Mouse (Mus musculus): ENCODE measurements around the gene Klk1b8. TPM values are rescaled to one million over a fixed set of nuclear protein-coding genes. Genes with fewer than 3 reads are reported as not detected.

The Klk1b8 gene
- total and polyA plus RNA-seq, 3 experiments, result not detected

GRCm38 (mm10) chr7:43944727-43945264, 5.7 kb upstream of the Klk1b8 start:
- no peaks in the 10 kb centered on the region for H3K36me3 ChIP-seq (replicated peaks in 1 of 2; ENCODE audit: control insufficient read depth in 1 of 2, insufficient read depth in 1 of 2, low read length in 1 of 2)
- dilution Hi-C loops (cut with MboI; ENCODE audit: extremely low pct_ligation_motif_present, extremely low pct_unique_long_range_greater_than_20kb, low sequenced_read_pairs), result no loop called here
- TF ChIP-seq JUN (IDR thresholded peaks at IDR 0.05; ENCODE audit: insufficient read depth, low read depth, low read length) (no peak), CTCF (conservative IDR thresholded peaks at IDR 0.05 in 1 of 2, IDR thresholded peaks at IDR 0.05 in 1 of 2; ENCODE audit: low read depth in 2 of 2, low read length in 2 of 2) (no peak), GABPA (IDR thresholded peaks at IDR 0.05; ENCODE audit: insufficient replicate concordance, low read depth, low read length) (no peak), MYC (IDR thresholded peaks at IDR 0.05; ENCODE audit: low read depth, low read length) (no peak), USF1 (IDR thresholded peaks at IDR 0.05; ENCODE audit: low read depth, low read length) (no peak), BHLHE40 (IDR thresholded peaks at IDR 0.05; ENCODE audit: low read depth, low read length) (no peak), MAFK (IDR thresholded peaks at IDR 0.05; ENCODE audit: insufficient replicate concordance, low read length) (no peak)
- H3K79me2 ChIP-seq (replicated peaks; ENCODE audit: control insufficient read depth, extremely low read depth, insufficient read depth, poor library complexity, severe bottlenecking), result no peaks in the 10 kb centered on the region
- H3K27ac ChIP-seq (ENCODE audit: insufficient read depth, low read depth), result no peak overlapping the region
- no peaks in the 10 kb centered on the region for H3K4me1 ChIP-seq (ENCODE audit: control insufficient read depth in 1 of 2, insufficient read depth in 2 of 2)
- in situ Hi-C loops (cut with MboI; ENCODE audit: low pct_ligation_motif_present, low pct_unique_long_range_greater_than_20kb, low sequenced_read_pairs), result no loop called here
- H3K9ac ChIP-seq (ENCODE audit: insufficient read depth, low read depth), result no peak overlapping the region
- H3K4me2 ChIP-seq (ENCODE audit: insufficient read depth, low read depth, poor library complexity, severe bottlenecking), result no peak overlapping the region
- peaks cover 1% of the 10 kb centered on the region for H3K27me3 ChIP-seq (replicated peaks)
- H3K4me3 ChIP-seq (replicated peaks in 1 of 3; ENCODE audit: low read depth in 2 of 3, low read length in 2 of 3, poor library complexity in 1 of 3), result no peak overlapping the region
- H3K9me3 ChIP-seq (replicated peaks; ENCODE audit: low read length), result peaks cover 2% of the 10 kb centered on the region
- DNase-seq (ENCODE audit: extremely low read depth), result no peak

GRCm38 (mm10) chr7:43952703-43953102, 2.2 kb downstream of the Klk1b8 start:
- H3K4me3 ChIP-seq (replicated peaks in 1 of 3; ENCODE audit: low read depth in 2 of 3, low read length in 2 of 3, poor library complexity in 1 of 3), result no peak overlapping the region
- no peak overlapping the region for H3K27ac ChIP-seq (ENCODE audit: insufficient read depth, low read depth)
- no peak overlapping the region for H3K9ac ChIP-seq (ENCODE audit: insufficient read depth, low read depth)
- H3K36me3 ChIP-seq (replicated peaks in 1 of 2; ENCODE audit: control insufficient read depth in 1 of 2, insufficient read depth in 1 of 2, low read length in 1 of 2), result no peaks in the 10 kb centered on the region
- peaks cover 13 to 24% of the 10 kb centered on the region in 2 experiments for H3K4me1 ChIP-seq (ENCODE audit: control insufficient read depth in 1 of 2, insufficient read depth in 2 of 2)
- no peak overlapping the region for H3K4me2 ChIP-seq (ENCODE audit: insufficient read depth, low read depth, poor library complexity, severe bottlenecking)
- no peak for DNase-seq (ENCODE audit: extremely low read depth)
- dilution Hi-C loops (cut with MboI; ENCODE audit: extremely low pct_ligation_motif_present, extremely low pct_unique_long_range_greater_than_20kb, low sequenced_read_pairs) (no loop called here), in situ Hi-C loops (cut with MboI; ENCODE audit: low pct_ligation_motif_present, low pct_unique_long_range_greater_than_20kb, low sequenced_read_pairs) (no loop called here)
- no peaks in the 10 kb centered on the region for H3K9me3 ChIP-seq (replicated peaks; ENCODE audit: low read length)
- TF ChIP-seq BHLHE40 (IDR thresholded peaks at IDR 0.05; ENCODE audit: low read depth, low read length), result no peak
- TF ChIP-seq POLR2AphosphoS2 (IDR thresholded peaks at IDR 0.05; ENCODE audit: low read depth, low read length), result no peak
- no peak for TF ChIP-seq USF2 (conservative IDR thresholded peaks at IDR 0.05; ENCODE audit: low read depth, low read length)
- TF ChIP-seq USF1 (IDR thresholded peaks at IDR 0.05; ENCODE audit: low read depth, low read length), result no peak
- TF ChIP-seq ZNF384 (IDR thresholded peaks at IDR 0.05; ENCODE audit: low read depth, low read length), result no peak
- no peak for TF ChIP-seq CTCF (conservative IDR thresholded peaks at IDR 0.05 in 1 of 2, IDR thresholded peaks at IDR 0.05 in 1 of 2; ENCODE audit: low read depth in 2 of 2, low read length in 2 of 2)
- TF ChIP-seq KAT2A (IDR thresholded peaks at IDR 0.05; ENCODE audit: insufficient replicate concordance, low read length), result no peak
- TF ChIP-seq POLR2A (IDR thresholded peaks at IDR 0.05; ENCODE audit: low read depth, low read length), result no peak
- no peak for TF ChIP-seq CHD1 (IDR thresholded peaks at IDR 0.05; ENCODE audit: low read depth, low read length)
- no peaks in the 10 kb centered on the region for H3K27me3 ChIP-seq (replicated peaks)
- H3K79me2 ChIP-seq (replicated peaks; ENCODE audit: control insufficient read depth, extremely low read depth, insufficient read depth, poor library complexity, severe bottlenecking), result no peaks in the 10 kb centered on the region

GRCm38 (mm10) chr7:43966451-43966850, 16.0 kb downstream of the Klk1b8 start, which contains the start of gene Klk1b1:
Gene Klk1b1, plus strand, starts transcription at chr7:43966751.
- in situ Hi-C loops (cut with MboI; ENCODE audit: low pct_ligation_motif_present, low pct_unique_long_range_greater_than_20kb, low sequenced_read_pairs), result no loop called here
- DNase-seq (ENCODE audit: extremely low read depth), result no peak
- TF ChIP-seq TCF12 (IDR thresholded peaks at IDR 0.05; ENCODE audit: low read depth, low read length), result no peak
- no peaks in the 10 kb centered on the region for H3K36me3 ChIP-seq (replicated peaks in 1 of 2; ENCODE audit: control insufficient read depth in 1 of 2, insufficient read depth in 1 of 2, low read length in 1 of 2)
- no peaks in the 10 kb centered on the region for H3K79me2 ChIP-seq (replicated peaks; ENCODE audit: control insufficient read depth, extremely low read depth, insufficient read depth, poor library complexity, severe bottlenecking)
- no peak within 1 kb of the TSS for H3K4me2 ChIP-seq (ENCODE audit: insufficient read depth, low read depth, poor library complexity, severe bottlenecking)
- H3K9me3 ChIP-seq (replicated peaks; ENCODE audit: low read length), result no peaks in the 10 kb centered on the region
- H3K27ac ChIP-seq (ENCODE audit: insufficient read depth, low read depth), result no peak within 1 kb of the TSS
- H3K27me3 ChIP-seq (replicated peaks), result no peaks in the 10 kb centered on the region
- no peak within 1 kb of the TSS for H3K9ac ChIP-seq (ENCODE audit: insufficient read depth, low read depth)
- H3K4me1 ChIP-seq (ENCODE audit: control insufficient read depth in 1 of 2, insufficient read depth in 2 of 2), result peaks cover 24 to 66% of the 10 kb centered on the region in 2 experiments
- no peak within 1 kb of the TSS for H3K4me3 ChIP-seq (replicated peaks in 1 of 3; ENCODE audit: low read depth in 2 of 3, low read length in 2 of 3, poor library complexity in 1 of 3)
- dilution Hi-C loops (cut with MboI; ENCODE audit: extremely low pct_ligation_motif_present, extremely low pct_unique_long_range_greater_than_20kb, low sequenced_read_pairs), result no loop called here

All from CH12.LX (cell line).